Mouse (Mus musculus) CH12.LX (cell line): ENCODE data around the gene Pdap1. TPM values are rescaled to one million over a fixed set of nuclear protein-coding genes. Genes with fewer than 3 reads are reported as not detected.
A peak's percentile ranks its signal among the peaks of the same experiment; 100 is the strongest.

Experiments
- DNase-seq: peaks from one replicate; pipeline ENCODE4 v3.0.0-alpha.2; 2013; ENCODE audit errors: extremely low read depth
- H3K27ac ChIP-seq: 2 replicates; pipeline ENCODE4 v1.5.1; 2012; ENCODE audit warnings: low read depth, mild to moderate bottlenecking, control low read depth, moderate library complexity; ENCODE audit not compliant: insufficient read depth
- H3K27me3 ChIP-seq: replicated peaks from 2 replicates; pipeline ENCODE3; 2012; ENCODE audit warnings: inconsistent platforms
- H3K36me3 ChIP-seq, 2 experiments: replicated peaks in 1 of 2; 2 replicates each; pipeline versions ENCODE3 to v1.6.1; 2012; ENCODE audit warnings: inconsistent platforms in 1 of 2, low read length in 1 of 2, mild to moderate bottlenecking in 1 of 2, mixed read lengths in 1 of 2, moderate library complexity in 1 of 2; ENCODE audit not compliant: control insufficient read depth in 1 of 2, insufficient read depth in 1 of 2
- H3K4me1 ChIP-seq, 2 experiments: 2 replicates each; pipeline ENCODE4 v1.6.1; 2012; ENCODE audit warnings: inconsistent platforms in 1 of 2, moderate library complexity in 1 of 2; ENCODE audit not compliant: insufficient read depth in 2 of 2, control insufficient read depth in 1 of 2
- H3K4me2 ChIP-seq: 2 replicates; pipeline ENCODE4 v1.6.1; 2012; ENCODE audit warnings: low read depth, mild to moderate bottlenecking, control low read depth; ENCODE audit not compliant: poor library complexity, insufficient read depth, severe bottlenecking
- H3K4me3 ChIP-seq, 3 experiments: fragments of 150-350 bp in 1 of 3; sonication (generic) in 1 of 3; replicated peaks in 1 of 3; 2 replicates each; pipeline versions ENCODE3 to v1.5.1; 2011 to 2012; ENCODE audit warnings: low read depth in 2 of 3, low read length in 2 of 3, mild to moderate bottlenecking in 2 of 3, moderate library complexity in 2 of 3, control low read depth in 1 of 3, improper control_type of control experiment in 1 of 3, inconsistent platforms in 1 of 3, mixed read lengths in 1 of 3; ENCODE audit not compliant: poor library complexity in 1 of 3
- H3K79me2 ChIP-seq: replicated peaks from 2 replicates; pipeline ENCODE4 v1.6.1; 2012; ENCODE audit warnings: mild to moderate bottlenecking, moderate library complexity; ENCODE audit not compliant: control insufficient read depth, poor library complexity, insufficient read depth, severe bottlenecking; ENCODE audit errors: extremely low read depth
- H3K9ac ChIP-seq: 2 replicates; pipeline ENCODE4 v1.6.1; 2012; ENCODE audit warnings: low read depth, mild to moderate bottlenecking, control low read depth, moderate library complexity; ENCODE audit not compliant: insufficient read depth
- H3K9me3 ChIP-seq: replicated peaks from 2 replicates; pipeline ENCODE3; 2012; ENCODE audit warnings: low read length, inconsistent platforms, mixed read lengths
- BHLHE40 ChIP-seq: IDR thresholded peaks from 2 replicates; pipeline ENCODE4 v1.6.1; 2011; ENCODE audit warnings: mild to moderate bottlenecking, low read depth, low read length, improper control_type of control experiment
- CHD1 ChIP-seq: IDR thresholded peaks from 2 replicates; pipeline ENCODE4 v1.6.1; 2012; ENCODE audit warnings: low read depth, low read length, improper control_type of control experiment, inconsistent platforms
- CTCF ChIP-seq, 2 experiments: IDR thresholded peaks in 1 of 2; conservative IDR thresholded peaks in 1 of 2; 2 replicates each; pipeline ENCODE4 v1.5.1; 2011 to 2012; ENCODE audit warnings: low read depth in 2 of 2, low read length in 2 of 2, improper control_type of control experiment in 1 of 2, inconsistent platforms in 1 of 2, mild to moderate bottlenecking in 1 of 2, moderate library complexity in 1 of 2
- ELF1 ChIP-seq: IDR thresholded peaks from 2 replicates; pipeline ENCODE4 v1.6.1; 2014; ENCODE audit warnings: low read depth, mild to moderate bottlenecking, inconsistent platforms, low read length, improper control_type of control experiment
- EP300 ChIP-seq: IDR thresholded peaks from 2 replicates; pipeline ENCODE4 v1.6.1; 2011; ENCODE audit warnings: low read length, improper control_type of control experiment
- ETS1 ChIP-seq: conservative IDR thresholded peaks from 2 replicates; pipeline ENCODE4 v1.6.1; 2012; ENCODE audit warnings: low read depth, mild to moderate bottlenecking, inconsistent platforms, low read length, improper control_type of control experiment, moderate library complexity
- HCFC1 ChIP-seq: IDR thresholded peaks from 2 replicates; pipeline ENCODE4 v1.6.1; 2012; ENCODE audit warnings: low read depth, mild to moderate bottlenecking, inconsistent platforms, low read length, improper control_type of control experiment
- IRF4 ChIP-seq: IDR thresholded peaks from 2 replicates; pipeline ENCODE4 v1.6.1; 2014; ENCODE audit warnings: low read depth, mild to moderate bottlenecking, inconsistent platforms, low read length, improper control_type of control experiment
- JUN ChIP-seq: IDR thresholded peaks from 2 replicates; pipeline ENCODE4 v1.6.1; 2011; ENCODE audit warnings: low read depth, mild to moderate bottlenecking, low read length, improper control_type of control experiment, moderate library complexity; ENCODE audit not compliant: insufficient read depth
- KAT2A ChIP-seq: IDR thresholded peaks from 2 replicates; pipeline ENCODE4 v1.6.1; 2012; ENCODE audit warnings: low read length, improper control_type of control experiment, inconsistent platforms; ENCODE audit not compliant: insufficient replicate concordance
- MAZ ChIP-seq: IDR thresholded peaks from 2 replicates; pipeline ENCODE4 v1.6.1; 2012; ENCODE audit warnings: low read depth, mild to moderate bottlenecking, inconsistent platforms, low read length, improper control_type of control experiment, moderate library complexity
- MYC ChIP-seq: IDR thresholded peaks from 2 replicates; pipeline ENCODE4 v1.6.1; 2011; ENCODE audit warnings: low read depth, mild to moderate bottlenecking, improper control_type of control experiment, low read length
- POLR2A ChIP-seq: IDR thresholded peaks from 2 replicates; pipeline ENCODE4 v1.6.1; 2011; ENCODE audit warnings: low read depth, mild to moderate bottlenecking, improper control_type of control experiment, low read length
- POLR2AphosphoS2 ChIP-seq: IDR thresholded peaks from 2 replicates; pipeline ENCODE4 v1.6.1; 2011; ENCODE audit warnings: low read depth, low read length, improper control_type of control experiment
- RAD21 ChIP-seq: IDR thresholded peaks from 2 replicates; pipeline ENCODE4 v1.6.1; 2011; ENCODE audit warnings: low read depth, mild to moderate bottlenecking, low read length, improper control_type of control experiment, moderate library complexity
- SIN3A ChIP-seq: IDR thresholded peaks from 2 replicates; pipeline ENCODE4 v1.6.1; 2012; ENCODE audit warnings: low read length, improper control_type of control experiment, inconsistent platforms
- SMC3 ChIP-seq: IDR thresholded peaks from 2 replicates; pipeline ENCODE4 v1.6.1; 2011; ENCODE audit warnings: low read depth, low read length, improper control_type of control experiment
- TBP ChIP-seq: conservative IDR thresholded peaks from 2 replicates; pipeline ENCODE4 v1.6.1; 2011; ENCODE audit warnings: low read depth, low read length, improper control_type of control experiment
- TCF12 ChIP-seq: IDR thresholded peaks from 2 replicates; pipeline ENCODE4 v1.6.1; 2014; ENCODE audit warnings: low read depth, mild to moderate bottlenecking, inconsistent platforms, low read length, improper control_type of control experiment
- USF2 ChIP-seq: conservative IDR thresholded peaks from 2 replicates; pipeline ENCODE4 v1.6.1; 2011; ENCODE audit warnings: low read depth, low read length, improper control_type of control experiment
- ZC3H11A ChIP-seq: IDR thresholded peaks from 2 replicates; pipeline ENCODE4 v1.6.1; 2012; ENCODE audit warnings: low read depth, mild to moderate bottlenecking, inconsistent platforms, low read length, improper control_type of control experiment
- ZKSCAN1 ChIP-seq: IDR thresholded peaks from 2 replicates; pipeline ENCODE4 v1.6.1; 2012; ENCODE audit warnings: low read depth, inconsistent platforms, low read length, improper control_type of control experiment, borderline replicate concordance
- ZNF384 ChIP-seq: IDR thresholded peaks from 2 replicates; pipeline ENCODE4 v1.6.1; 2012; ENCODE audit warnings: low read depth, low read length, improper control_type of control experiment, inconsistent platforms
- dilution Hi-C: fragments of 300-500 bp; cut with MboI; formaldehyde crosslinking; loops from 2 replicates; pipeline ENCODE4 v1.14.3; 2020; ENCODE audit warnings: low sequenced_read_pairs; ENCODE audit not compliant: extremely low pct_unique_long_range_greater_than_20kb, extremely low pct_ligation_motif_present
- in situ Hi-C: fragments of 300-500 bp; cut with MboI; formaldehyde crosslinking; loops from 3 replicates; pipeline ENCODE4 v1.14.3; 2019; ENCODE audit warnings: low sequenced_read_pairs, low pct_ligation_motif_present, low pct_unique_long_range_greater_than_20kb, mixed read lengths
- polyA plus RNA-seq: library from polyadenylated mRNA; unstranded; fragments of >175 nt; gene quantifications from 2 replicates; pipeline ENCODE4 v1.2.1, GENCODE M21; 2012; ENCODE audit warnings: low read depth; ENCODE audit not compliant: insufficient read length
- total RNA-seq, 2 experiments: library from RNA; depleted of rRNA; stranded (reverse); fragments of 300-350 nt in 1 of 2; fragments of >200 nt in 1 of 2; gene quantifications; 2 replicates each; pipeline ENCODE4 v1.2.3; 2012 to 2014

Gene Pdap1
- total and polyA plus RNA-seq, 3 experiments: 58.9 to 267 (median 86.7) TPM

DNA sequence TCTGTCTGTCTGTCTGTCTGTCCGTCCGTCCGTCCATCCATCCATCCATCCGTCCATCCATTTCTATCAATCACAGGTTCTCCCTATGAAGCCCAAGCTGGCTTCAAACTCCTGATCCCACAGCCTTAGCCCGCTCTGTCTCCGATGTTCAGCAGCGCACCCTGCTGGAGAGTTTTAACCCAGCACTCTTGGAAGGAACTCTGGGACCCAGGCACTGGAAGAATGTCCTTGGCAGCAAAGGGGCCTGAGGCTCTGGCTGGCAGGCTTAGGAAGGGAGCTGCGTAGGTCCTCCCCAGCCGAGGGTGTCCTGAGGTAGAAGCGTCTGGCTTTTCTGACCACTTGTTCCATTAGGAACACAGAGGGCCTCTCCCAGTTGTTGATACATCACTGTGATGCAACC is 23.1 kb downstream of the Pdap1 start:
- H3K36me3 ChIP-seq: peaks cover 31 to 55% of the 10 kb centered on the region in 2 experiments
- H3K79me2 ChIP-seq: peaks cover 70% of the 10 kb centered on the region
- peak overlapping the region; percentile 20 to 97 (median 49) for H3K4me3 ChIP-seq
- peak; percentile 75 for DNase-seq
- TF ChIP-seq ZKSCAN1 (no peak), MYC (no peak), ETS1 (no peak), KAT2A (no peak), JUN (no peak), ZC3H11A (no peak), SMC3 (peak; percentile 13; the same call in 1 of the 2 replicates), CTCF (conservative IDR thresholded peaks at IDR 0.05 in 1 of 2, IDR thresholded peaks at IDR 0.05 in 1 of 2; ENCODE audit: low read depth in 2 of 2, low read length in 2 of 2) (peak; percentile 21 to 72; a peak in 2 of 4 replicates), RAD21 (peak; percentile 17), POLR2AphosphoS2 (no peak)
- peak overlapping the region; percentile 65 for H3K27ac ChIP-seq
- peaks cover 12% of the 10 kb centered on the region for H3K9me3 ChIP-seq
- in situ Hi-C loops (no loop called here), dilution Hi-C loops (no loop called here)
- H3K27me3 ChIP-seq: no peaks in the 10 kb centered on the region
- H3K4me2 ChIP-seq: peak overlapping the region; percentile 87
- peak overlapping the region; percentile 77 for H3K9ac ChIP-seq
- peaks cover 2 to 13% of the 10 kb centered on the region in 2 experiments; a peak in 2 of 4 replicates for H3K4me1 ChIP-seq

DNA sequence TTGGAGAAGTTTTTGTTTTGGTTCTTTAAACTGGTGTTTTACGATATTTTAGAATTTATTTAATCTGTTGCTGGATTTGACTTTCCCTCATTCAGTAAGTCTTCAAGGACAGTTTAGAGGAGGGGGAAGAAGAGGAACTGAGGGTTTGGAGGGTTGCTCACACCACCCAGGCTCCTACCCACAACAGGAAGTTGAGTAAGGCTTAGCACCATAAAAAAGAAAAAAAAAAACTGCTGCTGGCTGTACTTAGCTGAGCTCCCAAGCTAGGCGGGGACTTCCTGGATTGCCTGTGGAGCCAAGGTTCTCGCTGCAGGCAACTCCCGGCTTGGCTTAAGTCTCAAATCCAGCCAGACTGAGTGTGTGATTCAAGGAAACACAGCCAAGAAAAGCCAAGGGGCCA is 23.7 kb downstream of the Pdap1 start:
- H3K4me2 ChIP-seq: peak overlapping the region; percentile 87
- dilution Hi-C loops: no loop called here
- peaks cover 25 to 54% of the 10 kb centered on the region in 2 experiments for H3K36me3 ChIP-seq
- peaks cover 12% of the 10 kb centered on the region for H3K9me3 ChIP-seq
- H3K79me2 ChIP-seq: peaks cover 67% of the 10 kb centered on the region
- in situ Hi-C loops: no loop called here
- peak; percentile 80 for DNase-seq
- peaks cover 2 to 13% of the 10 kb centered on the region in 2 experiments; a peak in 2 of 4 replicates for H3K4me1 ChIP-seq
- H3K9ac ChIP-seq: peak overlapping the region; percentile 77
- H3K27me3 ChIP-seq: no peaks in the 10 kb centered on the region
- peak overlapping the region; percentile 20 to 97 (median 49) for H3K4me3 ChIP-seq
- TF ChIP-seq TCF12: peak; percentile 39; the same call in 1 of the 2 replicates
- peak; percentile 28; the same call in 1 of the 2 replicates for TF ChIP-seq BHLHE40
- peak; percentile 41; the same call in 1 of the 2 replicates for TF ChIP-seq IRF4
- 0 out of 2 replicates have a peak, but pooled peaks have one; percentile 43 for TF ChIP-seq EP300
- TF ChIP-seq HCFC1: peak; percentile 57
- TF ChIP-seq USF2: no peak
- peak; percentile 44 for TF ChIP-seq POLR2A
- TF ChIP-seq SIN3A: peak; percentile 69
- peak; percentile 90 for TF ChIP-seq ELF1
- 0 out of 2 replicates have a peak, but pooled peaks have one; percentile 34 for TF ChIP-seq MAZ
- TF ChIP-seq ZKSCAN1: no peak
- no peak for TF ChIP-seq CHD1
- peak; percentile 78 for TF ChIP-seq TBP
- peak; percentile 97 for TF ChIP-seq ZNF384
- TF ChIP-seq ETS1: peak; percentile 33; the same call in 1 of the 2 replicates
- peak overlapping the region; percentile 77 for H3K27ac ChIP-seq
